Mouse (Mus musculus) lung, postnatal 0 days (tissue): ENCODE results near the gene Tomm20l. TPM values are rescaled to one million over a fixed set of nuclear protein-coding genes. Genes with fewer than 3 reads are reported as not detected.

Experiments used
- ATAC-seq: fragments of 200-750 bp; cut with Nextera tagmentation; 2 replicates; pipeline ENCODE4 v1.8.0; 2017; ENCODE audit warnings: moderate library complexity
- DNase-seq: peaks from one replicate; pipeline ENCODE4 v3.0.0-alpha.2; 2016; ENCODE audit warnings: low spot score
- H3K27ac ChIP-seq: fragments of 300-500 bp; sonication (generic); 2 replicates; pipeline ENCODE4 v1.5.1; 2014; ENCODE audit warnings: antibody characterized with exemption, mild to moderate bottlenecking, low read length, mixed read lengths
- H3K27me3 ChIP-seq: fragments of 300-500 bp; sonication (generic); replicated peaks from 2 replicates; pipeline ENCODE4 v1.6.1; 2014; ENCODE audit warnings: low read length, mixed read lengths; ENCODE audit not compliant: insufficient read depth
- H3K36me3 ChIP-seq: fragments of 300-500 bp; sonication (generic); 2 replicates; pipeline ENCODE4 v1.6.1; 2014; ENCODE audit warnings: low read length, mixed read lengths; ENCODE audit not compliant: insufficient read depth
- H3K4me1 ChIP-seq: fragments of 300-500 bp; sonication (generic); 2 replicates; pipeline ENCODE4 v1.6.1; 2014; ENCODE audit warnings: antibody characterized with exemption, low read depth, low read length, mixed read lengths; ENCODE audit not compliant: insufficient read depth
- H3K4me2 ChIP-seq: fragments of 300-500 bp; sonication (generic); replicated peaks from 2 replicates; pipeline ENCODE4 v1.6.1; 2014; ENCODE audit warnings: low read depth, mild to moderate bottlenecking, low read length, moderate library complexity, mixed read lengths
- H3K4me3 ChIP-seq: fragments of 300-500 bp; sonication (generic); 2 replicates; pipeline ENCODE4 v1.5.1; 2014; ENCODE audit warnings: low read depth, low read length
- H3K9ac ChIP-seq: fragments of 300-500 bp; sonication (generic); replicated peaks from 2 replicates; pipeline ENCODE4 v1.6.1; 2014; ENCODE audit warnings: low read depth, mild to moderate bottlenecking
- H3K9me3 ChIP-seq: fragments of 300-500 bp; sonication (generic); 2 replicates; pipeline ENCODE4 v1.6.1; 2016; ENCODE audit warnings: low read length, mixed read lengths
- CTCF ChIP-seq: IDR thresholded peaks from 2 replicates; pipeline ENCODE4 v1.5.1; 2016; ENCODE audit warnings: antibody characterized with exemption, mild to moderate bottlenecking
- EP300 ChIP-seq: IDR thresholded peaks from 2 replicates; pipeline ENCODE4 v1.6.1; 2016; ENCODE audit warnings: antibody characterized with exemption, mild to moderate bottlenecking, control low read depth
- WGBS: fragments of 180-500 bp; shearing (Covaris S2); extraction: QIAGEN DNeasy Blood & Tissue Kit; methylation state at CpG from one replicate; pipeline ENCODE4 v1.1.7; 2014; 5-methylcytosine and 5-hydroxymethylcytosine counted together
- polyA plus RNA-seq: library from polyadenylated mRNA; unstranded; fragments of >200 nt; fragmentation: Nextera tagmentation; extraction: Ambion mirVana; gene quantifications from 2 replicates; pipeline ENCODE4 v1.2.1, GENCODE M21; 2015

Tomm20l gene
- polyA plus RNA-seq, 1 experiment from 2014 or later: 1.0 TPM

DNA sequence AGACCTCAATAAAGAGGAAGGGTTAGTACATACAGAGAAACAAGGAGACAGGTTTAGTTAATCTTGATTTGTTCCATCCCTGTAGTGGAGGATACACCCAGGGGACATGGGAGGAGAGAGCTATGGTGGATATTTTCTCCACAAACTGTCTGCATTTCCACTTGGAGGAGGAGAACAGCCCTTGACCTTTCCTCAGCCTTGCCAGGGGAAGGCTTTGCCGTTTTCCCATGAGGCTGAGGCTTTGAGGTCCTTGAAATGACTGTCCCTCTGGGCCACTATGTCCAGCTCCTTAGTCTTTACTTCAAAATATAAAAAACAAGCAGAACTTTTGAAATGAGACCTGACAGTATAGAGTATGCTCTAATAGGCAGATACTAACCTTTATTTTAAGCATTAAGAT is 58.7 kb downstream of the Tomm20l start:
- 84% methylated on average over 1 of the region's 1 CpGs for WGBS
- H3K9ac ChIP-seq: no peak overlapping the region
- no peaks in the 10 kb centered on the region for H3K9me3 ChIP-seq
- no peak for DNase-seq
- H3K27ac ChIP-seq: no peak overlapping the region
- TF ChIP-seq EP300 (no peak), CTCF (no peak)
- H3K4me1 ChIP-seq: no peaks in the 10 kb centered on the region
- no peaks in the 10 kb centered on the region for H3K27me3 ChIP-seq
- no peak for ATAC-seq
- H3K4me3 ChIP-seq: no peak overlapping the region
- no peak overlapping the region for H3K4me2 ChIP-seq
- peaks cover 11% of the 10 kb centered on the region for H3K36me3 ChIP-seq

Other genes with a start within 250 kb of the Tomm20l start
- 192 and 206 TPM in 2 replicates for gene Actr10, start 173.6 kb upstream of the Tomm20l start, polyA plus RNA-seq
- gene Psma3, start 136.8 kb upstream of the Tomm20l start, polyA plus RNA-seq: 375 and 418 TPM in 2 replicates
- gene Arid4a, start 95.4 kb upstream of the Tomm20l start, polyA plus RNA-seq: 42.9 and 45.1 TPM in 2 replicates
- gene Timm9, start 25.3 kb downstream of the Tomm20l start, polyA plus RNA-seq: 33.3 and 36.2 TPM in 2 replicates
- gene 2700049A03Rik, start 25.4 kb downstream of the Tomm20l start, polyA plus RNA-seq: 8.1 TPM in 2 replicates
- 4.0 and 5.5 TPM in 2 replicates for gene Dact1, start 198.5 kb downstream of the Tomm20l start, polyA plus RNA-seq